Mouse (Mus musculus): ENCODE measurements at regions not wholly inside any gene's neighbourhood (a gene's known extent, or its start where the extent isn't known, plus 50 kb on each side); places are given as distances from the start of the nearest gene placed in this dataset.
"Not testable (repeated sequence)": the region's sequence is repeated elsewhere in the genome, so short reads cannot be mapped to it uniquely, and the experiment has no call there.

DNA sequence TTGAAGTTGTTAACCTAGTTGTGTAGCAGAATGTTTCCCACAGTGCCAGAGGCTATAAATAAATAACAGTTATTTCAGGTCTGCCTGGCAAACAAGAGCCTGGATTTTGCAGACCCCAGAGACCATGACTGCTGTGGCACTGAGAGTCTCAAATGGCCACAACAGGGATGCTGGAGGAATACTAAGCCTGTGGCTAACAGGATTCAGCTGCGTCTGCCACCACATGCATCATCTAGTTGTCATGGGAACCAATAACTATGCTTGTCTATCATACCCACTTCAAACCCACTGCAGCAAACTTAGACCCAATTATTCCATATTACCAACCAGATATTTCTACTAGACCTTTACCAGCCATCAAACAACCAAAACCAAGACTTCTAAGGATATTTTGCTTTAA lies 385.4 kb downstream of the Mat2b start:
- Histone ChIP-seq H3K9me3 (no peaks in the 10 kb centered on the region), H3K4me2 (replicated peaks) (no peak overlapping the region), H3K36me3 (no peaks in the 10 kb centered on the region), H3K9ac (replicated peaks) (no peak overlapping the region), H3K4me3 (no peak overlapping the region), H3K27me3 (no peaks in the 10 kb centered on the region), H3K4me1 (no peaks in the 10 kb centered on the region), H3K27ac (replicated peaks) (no peak overlapping the region)
- 19% methylated on average over 1 of the region's 1 CpGs for WGBS
- ATAC-seq (replicated peaks): 0 out of 2 replicates have a peak, but pooled peaks have one; percentile 26

DNA sequence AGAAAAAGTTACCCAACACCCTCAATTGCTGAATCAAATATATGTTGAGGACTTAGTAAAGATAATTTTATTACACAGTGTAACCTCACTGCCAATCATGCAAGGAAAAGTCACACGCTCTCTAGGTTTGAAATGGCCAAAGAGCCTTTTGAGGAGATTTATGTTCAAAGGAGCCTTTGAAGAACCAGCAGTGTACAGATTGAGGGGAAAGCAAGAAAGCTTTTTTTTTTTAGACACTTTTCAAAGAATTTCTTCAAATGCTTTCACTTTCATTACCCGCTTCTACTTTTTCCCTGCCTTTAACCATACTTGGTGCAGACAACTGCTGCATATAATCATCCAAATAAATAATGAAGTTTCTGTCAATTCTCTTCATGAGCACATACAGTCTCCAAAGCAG lies 392.4 kb downstream of the Mat2b start:
- Histone ChIP-seq H3K9me3 (no peaks in the 10 kb centered on the region), H3K27me3 (no peaks in the 10 kb centered on the region), H3K27ac (replicated peaks) (no peak overlapping the region), H3K4me3 (no peak overlapping the region), H3K36me3 (no peaks in the 10 kb centered on the region), H3K4me1 (no peaks in the 10 kb centered on the region), H3K9ac (replicated peaks) (no peak overlapping the region), H3K4me2 (replicated peaks) (no peak overlapping the region)
- 91% methylated on average over 2 of the region's 2 CpGs for WGBS
- no peak for ATAC-seq (replicated peaks)

DNA sequence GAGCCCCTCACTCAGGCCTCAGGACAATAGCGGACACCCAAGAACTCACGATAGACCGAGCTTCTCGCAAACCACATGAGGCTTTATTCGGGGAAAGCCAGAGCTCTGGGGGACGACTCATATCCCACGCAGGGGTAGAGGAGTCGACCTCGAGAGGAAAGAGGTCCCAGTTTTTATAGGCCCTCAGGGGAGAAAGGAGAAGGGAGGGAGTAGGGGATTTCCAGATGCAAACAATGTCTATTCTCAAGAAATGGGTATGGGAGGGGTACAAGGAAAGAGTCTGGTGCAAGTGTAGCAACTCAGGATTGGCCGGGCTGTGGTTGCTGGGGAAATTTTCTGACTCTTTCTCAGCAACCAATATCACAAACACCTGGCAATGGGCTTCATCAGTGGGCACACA lies 395.0 kb downstream of the Mat2b start:
- WGBS: 87% methylated on average over 10 of the region's 10 CpGs
- not testable (repeated sequence) for H3K9ac ChIP-seq (replicated peaks); H3K27ac ChIP-seq (replicated peaks); H3K9me3 ChIP-seq; H3K36me3 ChIP-seq; ATAC-seq (replicated peaks); H3K4me1 ChIP-seq; H3K4me3 ChIP-seq; H3K4me2 ChIP-seq (replicated peaks); H3K27me3 ChIP-seq

DNA sequence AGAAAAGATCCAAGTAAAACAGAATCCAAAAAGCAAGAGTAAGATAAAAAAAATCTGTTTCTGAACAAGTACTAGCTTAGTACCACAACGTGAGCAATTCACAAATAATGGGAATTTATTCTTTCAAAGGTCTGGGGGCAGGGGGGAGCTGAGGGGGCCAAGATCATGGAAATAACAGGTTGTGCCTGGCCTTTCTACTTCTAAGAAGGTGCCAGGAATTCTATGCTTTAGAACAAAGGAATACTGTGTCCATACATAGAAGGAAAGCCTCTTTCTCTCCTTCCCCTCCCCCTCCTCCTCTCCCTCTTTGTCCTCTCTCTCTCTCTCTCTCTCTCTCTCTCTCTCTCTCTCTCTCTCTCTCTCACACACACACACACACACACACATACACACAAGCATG lies 408.1 kb downstream of the Mat2b start:
- no peak for ATAC-seq (replicated peaks)

DNA sequence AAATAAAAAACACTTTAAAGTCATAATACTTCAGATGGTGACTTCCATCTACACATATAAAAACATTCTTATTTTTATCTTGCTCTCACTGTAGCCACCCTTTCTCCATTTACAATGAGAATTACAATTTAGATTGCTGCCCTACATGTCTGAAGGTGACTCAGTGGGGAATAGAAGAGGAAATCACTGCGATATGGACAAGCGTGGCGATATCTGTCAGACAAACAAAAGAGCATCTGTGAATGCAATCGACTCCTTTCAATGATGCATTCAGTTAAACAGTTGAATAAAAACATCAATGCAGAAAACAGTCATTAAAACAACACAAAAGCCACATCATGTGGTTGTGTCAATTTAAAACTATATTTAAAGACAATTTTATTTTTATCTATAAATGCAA lies 408.6 kb downstream of the Mat2b start:
- no peak for ATAC-seq (replicated peaks)
- no peak overlapping the region for H3K27ac ChIP-seq (replicated peaks)
- no peak overlapping the region for H3K4me2 ChIP-seq (replicated peaks)
- no peaks in the 10 kb centered on the region for H3K9me3 ChIP-seq
- H3K36me3 ChIP-seq: no peaks in the 10 kb centered on the region
- no peak overlapping the region for H3K9ac ChIP-seq (replicated peaks)
- H3K27me3 ChIP-seq: no peaks in the 10 kb centered on the region
- 30% methylated on average over 4 of the region's 4 CpGs for WGBS
- no peak overlapping the region for H3K4me3 ChIP-seq
- H3K4me1 ChIP-seq: no peaks in the 10 kb centered on the region

More for the DNA sequence above, 408.1 kb downstream of the Mat2b start:
- H3K4me1 ChIP-seq: no peaks in the 10 kb centered on the region
- H3K27ac ChIP-seq (replicated peaks): no peak overlapping the region
- H3K27me3 ChIP-seq: no peaks in the 10 kb centered on the region
- 2% methylated on average over 1 of the region's 1 CpGs for WGBS
- no peaks in the 10 kb centered on the region for H3K9me3 ChIP-seq
- H3K36me3 ChIP-seq: no peaks in the 10 kb centered on the region
- H3K4me3 ChIP-seq: no peak overlapping the region
- no peak overlapping the region for H3K9ac ChIP-seq (replicated peaks)
- H3K4me2 ChIP-seq (replicated peaks): no peak overlapping the region

DNA sequence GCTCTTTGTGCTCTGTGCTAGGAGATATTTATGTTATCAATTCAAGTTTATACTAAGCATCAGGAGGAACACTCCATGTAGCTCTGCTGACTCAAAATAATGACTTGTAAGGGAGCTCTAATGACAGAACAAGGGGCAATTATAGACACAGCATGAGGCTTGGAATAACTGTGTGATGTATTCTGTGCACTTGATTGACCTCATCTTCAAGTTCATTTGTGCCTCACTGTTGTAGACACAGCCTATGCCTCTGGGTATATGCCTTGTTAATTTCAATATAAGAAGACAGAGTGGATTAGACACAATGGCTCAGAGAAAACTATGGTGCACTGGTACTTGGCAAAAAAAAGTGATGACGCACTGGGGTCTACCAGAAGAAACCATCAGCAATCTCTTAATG lies 418.3 kb downstream of the Mat2b start:
- Histone ChIP-seq H3K4me2 (replicated peaks) (no peak overlapping the region), H3K27me3 (no peaks in the 10 kb centered on the region), H3K27ac (replicated peaks) (no peak overlapping the region), H3K36me3 (no peaks in the 10 kb centered on the region), H3K9me3 (no peaks in the 10 kb centered on the region), H3K9ac (replicated peaks) (no peak overlapping the region), H3K4me1 (no peaks in the 10 kb centered on the region), H3K4me3 (no peak overlapping the region)
- WGBS: 50% methylated on average over 1 of the region's 1 CpGs
- ATAC-seq (replicated peaks): no peak

DNA sequence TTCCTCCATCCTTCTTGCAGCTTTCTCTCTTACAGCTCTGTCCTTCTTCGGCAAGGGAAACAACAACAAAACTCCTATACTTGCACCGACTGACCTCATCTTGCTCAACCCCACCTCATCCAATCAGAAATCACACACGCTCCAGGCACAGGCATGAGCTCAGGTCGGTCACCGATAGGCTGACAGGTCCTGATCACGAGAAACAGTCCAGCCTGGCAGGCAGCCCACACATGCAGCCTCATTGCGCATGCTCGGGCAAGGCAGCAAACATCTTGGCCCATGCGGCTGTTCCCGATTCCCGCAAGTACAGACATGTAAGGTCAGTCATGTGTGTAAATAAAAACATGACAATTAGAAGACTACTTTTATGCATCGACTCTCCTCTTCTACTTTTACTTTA lies 441.9 kb downstream of the Mat2b start:
- Histone ChIP-seq H3K27me3 (no peaks in the 10 kb centered on the region), H3K9me3 (no peaks in the 10 kb centered on the region), H3K27ac (replicated peaks) (no peak overlapping the region), H3K4me2 (replicated peaks) (no peak overlapping the region), H3K36me3 (no peaks in the 10 kb centered on the region), H3K9ac (replicated peaks) (no peak overlapping the region), H3K4me1 (no peaks in the 10 kb centered on the region), H3K4me3 (no peak overlapping the region)
- 87% methylated on average over 12 of the region's 12 CpGs for WGBS
- no peak for ATAC-seq (replicated peaks)

DNA sequence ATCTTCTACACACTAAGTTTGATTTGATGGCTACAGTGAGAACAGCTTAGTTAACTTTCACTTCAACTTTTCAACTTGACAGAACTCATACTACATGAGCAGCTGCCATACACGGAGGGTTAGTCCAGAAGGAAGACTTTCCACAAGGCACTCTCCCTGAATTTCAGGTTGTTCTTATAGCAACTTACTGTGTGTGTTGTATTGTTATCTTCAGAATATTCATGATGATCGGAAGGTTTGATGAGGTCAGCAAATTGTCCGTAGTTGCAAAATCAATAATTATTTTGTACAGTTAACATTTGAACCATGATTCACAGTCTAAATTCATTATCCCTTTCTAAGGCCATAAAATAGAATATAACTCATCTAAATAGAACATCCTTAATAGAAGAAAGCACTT lies 442.6 kb downstream of the Mat2b start:
- Histone ChIP-seq H3K9me3 (no peaks in the 10 kb centered on the region), H3K9ac (replicated peaks) (no peak overlapping the region)

DNA sequence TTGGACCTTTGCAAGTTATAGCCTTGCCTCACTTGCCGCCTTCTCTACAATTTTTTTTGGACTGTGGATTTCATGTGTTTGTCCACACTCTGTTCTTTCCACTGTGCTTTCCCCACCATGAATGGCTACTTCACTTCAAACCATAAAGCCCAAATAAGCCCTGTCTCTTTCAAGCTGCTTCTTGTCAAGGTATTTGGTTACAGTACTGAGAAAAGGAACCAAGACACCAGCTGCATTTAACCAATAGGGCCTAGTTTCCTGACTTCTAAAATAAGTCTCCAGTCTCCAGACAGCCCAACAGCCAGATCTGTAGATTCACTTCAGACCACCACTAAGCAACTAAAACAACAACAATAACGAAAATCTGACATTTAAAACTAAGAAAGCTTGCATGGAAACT lies 443.9 kb downstream of the Mat2b start:
- no peaks in the 10 kb centered on the region for H3K27me3 ChIP-seq

More for the DNA sequence above, 442.6 kb downstream of the Mat2b start:
- no peak overlapping the region for H3K4me3 ChIP-seq
- no peak for ATAC-seq (replicated peaks)
- no peaks in the 10 kb centered on the region for H3K4me1 ChIP-seq
- WGBS: 96% methylated on average over 3 of the region's 3 CpGs
- H3K27ac ChIP-seq (replicated peaks): no peak overlapping the region
- no peaks in the 10 kb centered on the region for H3K27me3 ChIP-seq
- no peaks in the 10 kb centered on the region for H3K36me3 ChIP-seq
- H3K4me2 ChIP-seq (replicated peaks): no peak overlapping the region

DNA sequence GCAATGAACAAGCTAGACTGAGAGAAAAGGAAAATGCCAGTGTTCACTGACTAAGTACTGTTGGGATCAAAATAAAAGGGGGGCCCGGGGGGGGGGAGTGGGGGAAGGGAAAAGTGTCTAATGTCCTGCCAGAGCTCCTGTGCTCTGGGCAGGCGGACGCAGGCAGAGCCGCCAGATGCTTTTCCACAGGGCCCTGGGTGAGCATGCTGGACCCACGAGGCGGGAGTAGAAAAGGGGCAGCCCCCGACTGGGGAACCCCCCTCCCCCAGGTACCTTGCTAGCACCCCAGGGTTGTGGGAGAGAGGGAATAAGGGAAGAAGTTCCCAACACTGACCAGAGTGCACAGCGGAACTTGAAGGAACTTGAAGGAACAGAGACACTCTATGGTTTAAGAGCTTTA lies 478.6 kb downstream of the Mat2b start:
- no peaks in the 10 kb centered on the region for H3K27me3 ChIP-seq

More for the DNA sequence above, 443.9 kb downstream of the Mat2b start:
- H3K4me3 ChIP-seq: no peak overlapping the region
- no peaks in the 10 kb centered on the region for H3K9me3 ChIP-seq
- no peak overlapping the region for H3K9ac ChIP-seq (replicated peaks)
- no peak for ATAC-seq (replicated peaks)
- no peak overlapping the region for H3K27ac ChIP-seq (replicated peaks)
- H3K4me2 ChIP-seq (replicated peaks): no peak overlapping the region
- 82% methylated on average over 2 of the region's 2 CpGs for WGBS
- no peaks in the 10 kb centered on the region for H3K4me1 ChIP-seq
- H3K36me3 ChIP-seq: no peaks in the 10 kb centered on the region

More for the DNA sequence above, 478.6 kb downstream of the Mat2b start:
- WGBS: 55% methylated on average over 8 of the region's 8 CpGs
- Histone ChIP-seq H3K9ac (replicated peaks) (no peak overlapping the region), H3K4me3 (no peak overlapping the region), H3K27ac (replicated peaks) (no peak overlapping the region), H3K4me2 (replicated peaks) (no peak overlapping the region), H3K9me3 (no peaks in the 10 kb centered on the region), H3K4me1 (no peaks in the 10 kb centered on the region), H3K36me3 (no peaks in the 10 kb centered on the region)
- ATAC-seq (replicated peaks): no peak

Data from forebrain, embryonic 15.5 days (tissue).